Mouse (Mus musculus): ENCODE measurements around the gene Sulf2. TPM values are rescaled to one million over a fixed set of nuclear protein-coding genes. Genes with fewer than 3 reads are reported as not detected.

Gene Sulf2
- total and polyA plus RNA-seq, 3 experiments, result not detected

GRCm38 (mm10) chr2:166193509-166193908 lies 38.0 kb upstream of the Sulf2 start:
- H3K27ac ChIP-seq (ENCODE audit: control insufficient read depth, low read depth, low read length), result no peak overlapping the region
- no peaks in the 10 kb centered on the region for H3K36me3 ChIP-seq (ENCODE audit: control insufficient read depth in 1 of 2, insufficient read depth in 2 of 2, low read length in 2 of 2)
- TF ChIP-seq NRF1 (IDR thresholded peaks at IDR 0.05; ENCODE audit: insufficient read depth, low read depth, low read length, poor library complexity, severe bottlenecking), result no peak
- no peak for TF ChIP-seq JUND (IDR thresholded peaks at IDR 0.05; ENCODE audit: low read depth, low read length)
- no peak for TF ChIP-seq RCOR1 (IDR thresholded peaks at IDR 0.05; ENCODE audit: low read depth, low read length)
- no peak for TF ChIP-seq BHLHE40 (IDR thresholded peaks at IDR 0.05; ENCODE audit: borderline replicate concordance, low read depth, low read length)
- no peak for TF ChIP-seq USF2 (IDR thresholded peaks at IDR 0.05; ENCODE audit: borderline replicate concordance in 1 of 2, insufficient read depth in 1 of 2, low read depth in 1 of 2, low read length in 2 of 2)
- TF ChIP-seq E2F4 (IDR thresholded peaks at IDR 0.05; ENCODE audit: borderline replicate concordance, low read depth, low read length), result no peak
- TF ChIP-seq MEF2A (IDR thresholded peaks at IDR 0.05; ENCODE audit: extremely low read depth, insufficient replicate concordance, low read depth, low read length, poor library complexity, severe bottlenecking), result no peak
- no peak for TF ChIP-seq SIN3A (IDR thresholded peaks at IDR 0.05; ENCODE audit: low read length)
- no peak for TF ChIP-seq RAD21 (IDR thresholded peaks at IDR 0.05; ENCODE audit: low read depth, low read length)
- TF ChIP-seq MAX (IDR thresholded peaks at IDR 0.05; ENCODE audit: low read length), result no peak
- TF ChIP-seq ZC3H11A (IDR thresholded peaks at IDR 0.05; ENCODE audit: low read depth, low read length), result no peak
- no peak for TF ChIP-seq ZKSCAN1 (IDR thresholded peaks at IDR 0.05; ENCODE audit: low read depth, low read length)
- TF ChIP-seq POLR2AphosphoS5 (IDR thresholded peaks at IDR 0.05; ENCODE audit: borderline replicate concordance, low read depth, low read length), result no peak
- TF ChIP-seq UBTF (IDR thresholded peaks at IDR 0.05; ENCODE audit: borderline replicate concordance, insufficient read depth, low read depth, low read length), result no peak
- TF ChIP-seq ZMIZ1 (IDR thresholded peaks at IDR 0.05; ENCODE audit: low read depth, low read length), result no peak
- no peak for TF ChIP-seq TBP (IDR thresholded peaks at IDR 0.05; ENCODE audit: low read depth, low read length)
- no peak for TF ChIP-seq CHD2 (IDR thresholded peaks at IDR 0.05; ENCODE audit: low read length)
- no peak for TF ChIP-seq CHD1 (IDR thresholded peaks at IDR 0.05; ENCODE audit: low read depth, low read length)
- TF ChIP-seq MAZ (IDR thresholded peaks at IDR 0.05; ENCODE audit: low read depth, low read length), result no peak
- no peak for DNase-seq (ENCODE audit: low read depth, low spot score)
- H3K79me2 ChIP-seq (ENCODE audit: control insufficient read depth, insufficient read depth, low read length, poor library complexity), result no peaks in the 10 kb centered on the region
- H3K9ac ChIP-seq (ENCODE audit: control insufficient read depth, low read depth, low read length, poor library complexity, severe bottlenecking), result no peak overlapping the region
- no peaks in the 10 kb centered on the region for H3K4me1 ChIP-seq (ENCODE audit: control insufficient read depth in 1 of 2, insufficient read depth in 2 of 2, low read length in 2 of 2)
- H3K27me3 ChIP-seq (ENCODE audit: control insufficient read depth in 1 of 2, insufficient read depth in 2 of 2, low read length in 2 of 2), result no peaks in the 10 kb centered on the region
- H3K4me3 ChIP-seq (ENCODE audit: control insufficient read depth in 1 of 2, insufficient read depth in 1 of 2, low read depth in 2 of 2, low read length in 2 of 2), result no peak overlapping the region
- no peaks in the 10 kb centered on the region for H3K9me3 ChIP-seq (replicated peaks; ENCODE audit: insufficient read depth, low read length)

- H3K9me3 ChIP-seq (replicated peaks; ENCODE audit: insufficient read depth, low read length), result no peaks in the 10 kb centered on the region
- TF ChIP-seq BHLHE40 (IDR thresholded peaks at IDR 0.05; ENCODE audit: borderline replicate concordance, low read depth, low read length), result no peak
- TF ChIP-seq POLR2AphosphoS5 (IDR thresholded peaks at IDR 0.05; ENCODE audit: borderline replicate concordance, low read depth, low read length), result no peak
- no peak for TF ChIP-seq USF1 (IDR thresholded peaks at IDR 0.05; ENCODE audit: low read depth, low read length)
- no peak for TF ChIP-seq TCF12 (IDR thresholded peaks at IDR 0.05; ENCODE audit: low read depth, low read length)
- no peak for TF ChIP-seq MAX (IDR thresholded peaks at IDR 0.05; ENCODE audit: low read length)
- TF ChIP-seq GATA1 (IDR thresholded peaks at IDR 0.05; ENCODE audit: low read depth, low read length), result no peak
- no peak for TF ChIP-seq MAFK (IDR thresholded peaks at IDR 0.05; ENCODE audit: borderline replicate concordance, low read depth, low read length)
- TF ChIP-seq SIN3A (IDR thresholded peaks at IDR 0.05; ENCODE audit: low read length), result no peak
- no peak for TF ChIP-seq ZKSCAN1 (IDR thresholded peaks at IDR 0.05; ENCODE audit: low read depth, low read length)
- TF ChIP-seq CHD2 (IDR thresholded peaks at IDR 0.05; ENCODE audit: low read length), result no peak
- TF ChIP-seq ETS1 (IDR thresholded peaks at IDR 0.05; ENCODE audit: low read depth, low read length), result no peak
- TF ChIP-seq POLR2AphosphoS2 (IDR thresholded peaks at IDR 0.05; ENCODE audit: low read length), result no peak
Measured at GRCm38 (mm10) chr2:166190816-166191215, 35.4 kb upstream of the Sulf2 start.

More at GRCm38 (mm10) chr2:166190816-166191215, 35.4 kb upstream of the Sulf2 start:
- Histone ChIP-seq H3K4me3 (ENCODE audit: control insufficient read depth in 1 of 2, insufficient read depth in 1 of 2, low read depth in 2 of 2, low read length in 2 of 2) (no peak overlapping the region), H3K9ac (ENCODE audit: control insufficient read depth, low read depth, low read length, poor library complexity, severe bottlenecking) (no peak overlapping the region), H3K27me3 (ENCODE audit: control insufficient read depth in 1 of 2, insufficient read depth in 2 of 2, low read length in 2 of 2) (no peaks in the 10 kb centered on the region), H3K79me2 (ENCODE audit: control insufficient read depth, insufficient read depth, low read length, poor library complexity) (no peaks in the 10 kb centered on the region), H3K36me3 (ENCODE audit: control insufficient read depth in 1 of 2, insufficient read depth in 2 of 2, low read length in 2 of 2) (no peaks in the 10 kb centered on the region), H3K27ac (ENCODE audit: control insufficient read depth, low read depth, low read length) (no peak overlapping the region), H3K4me1 (ENCODE audit: control insufficient read depth in 1 of 2, insufficient read depth in 2 of 2, low read length in 2 of 2) (no peaks in the 10 kb centered on the region)
- DNase-seq (ENCODE audit: low read depth, low spot score), result no peak
